Mouse (Mus musculus) MEL (cell line): ENCODE data around the gene Cenpu.

Experiments used
- CTCF ChIP-seq, 3 experiments: IDR thresholded peaks in 2 of 3; conservative IDR thresholded peaks in 1 of 3; 2 replicates each; pipeline ENCODE4 v1.5.1; 2011 to 2012; ENCODE audit warnings: low read length in 3 of 3, low read depth in 2 of 3, mild to moderate bottlenecking in 2 of 3, improper control_type of control experiment in 1 of 3, inconsistent platforms in 1 of 3, mixed read lengths in 1 of 3, moderate library complexity in 1 of 3; ENCODE audit not compliant: control insufficient read depth in 1 of 3, insufficient read depth in 1 of 3, poor library complexity in 1 of 3, severe bottlenecking in 1 of 3
- SMC3 ChIP-seq: IDR thresholded peaks from 2 replicates; pipeline ENCODE4 v1.6.1; 2011; ENCODE audit warnings: low read depth, low read length, improper control_type of control experiment

DNA sequence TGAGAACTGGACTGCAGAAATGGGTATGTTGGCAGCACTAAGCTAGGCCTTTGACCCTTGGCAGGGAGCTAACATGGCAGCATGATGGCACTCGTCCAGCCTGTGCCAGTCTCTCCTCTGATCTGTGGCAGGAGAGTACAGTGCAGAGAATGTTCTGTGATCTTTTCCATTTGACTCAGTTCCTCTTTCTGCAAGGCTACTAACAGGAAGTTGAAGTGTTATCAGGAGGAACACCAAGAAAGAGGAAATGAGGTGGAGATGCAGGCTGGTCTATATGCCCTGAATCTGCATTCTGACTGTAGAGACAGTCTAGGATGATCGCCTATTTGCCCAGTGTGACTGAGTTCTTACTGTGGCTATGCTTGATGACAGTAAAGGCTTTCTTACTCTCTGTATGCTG, 43.8 kb downstream of the Cenpu start:
- TF ChIP-seq CTCF (IDR thresholded peaks at IDR 0.05 in 2 of 3, conservative IDR thresholded peaks at IDR 0.05 in 1 of 3; ENCODE audit: control insufficient read depth in 1 of 3, insufficient read depth in 1 of 3, low read depth in 2 of 3, low read length in 3 of 3, poor library complexity in 1 of 3, severe bottlenecking in 1 of 3), result no peak
- TF ChIP-seq SMC3, result no peak
